Mouse (Mus musculus) cerebellum, postnatal 10 days (tissue): ENCODE measurements around the gene P2rx3.

ENCODE experiments used
- DNase-seq, 2 experiments: peaks; one replicate each; pipeline ENCODE4 v3.0.0; 2021; ENCODE audit warnings: mixed read lengths in 2 of 2

The P2rx3 gene

GRCm38 (mm10) chr2:84967318-84967991 lies 69.8 kb downstream of the P2rx3 start:
- no peak for DNase-seq

DNA sequence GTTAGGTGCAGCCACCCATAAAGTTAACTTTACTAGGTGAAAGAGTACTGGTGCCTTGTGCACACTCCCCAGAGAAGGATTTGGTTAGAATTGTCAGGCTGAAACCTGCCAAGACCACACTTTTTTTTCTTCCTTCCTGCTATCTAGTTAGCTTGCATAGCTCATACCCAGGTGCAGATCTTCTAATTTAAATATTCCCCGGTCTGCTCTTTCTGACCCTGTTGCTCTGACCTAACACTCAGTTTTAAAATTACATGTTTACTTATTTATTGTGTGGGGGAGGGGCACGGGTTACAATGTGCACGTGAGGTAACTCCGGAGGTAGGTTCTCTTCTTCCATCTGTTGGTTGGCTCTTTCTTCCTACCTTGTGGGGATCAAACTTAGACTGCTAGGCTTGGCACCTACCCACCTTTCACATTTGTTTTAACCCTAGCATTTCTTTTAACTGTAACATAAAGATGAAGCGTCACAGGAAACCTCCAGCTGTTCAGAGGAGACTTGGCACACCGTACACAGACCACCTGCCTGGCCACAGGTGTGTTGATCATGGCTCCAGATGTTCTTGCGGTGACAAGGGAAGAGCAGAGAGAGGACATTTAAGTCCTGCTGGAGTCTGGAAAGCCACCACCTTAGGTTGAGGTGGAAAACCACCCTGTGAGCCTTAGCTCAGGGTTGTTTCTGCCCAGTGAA lies 73.0 kb downstream of the P2rx3 start:
- no peak for DNase-seq

DNA sequence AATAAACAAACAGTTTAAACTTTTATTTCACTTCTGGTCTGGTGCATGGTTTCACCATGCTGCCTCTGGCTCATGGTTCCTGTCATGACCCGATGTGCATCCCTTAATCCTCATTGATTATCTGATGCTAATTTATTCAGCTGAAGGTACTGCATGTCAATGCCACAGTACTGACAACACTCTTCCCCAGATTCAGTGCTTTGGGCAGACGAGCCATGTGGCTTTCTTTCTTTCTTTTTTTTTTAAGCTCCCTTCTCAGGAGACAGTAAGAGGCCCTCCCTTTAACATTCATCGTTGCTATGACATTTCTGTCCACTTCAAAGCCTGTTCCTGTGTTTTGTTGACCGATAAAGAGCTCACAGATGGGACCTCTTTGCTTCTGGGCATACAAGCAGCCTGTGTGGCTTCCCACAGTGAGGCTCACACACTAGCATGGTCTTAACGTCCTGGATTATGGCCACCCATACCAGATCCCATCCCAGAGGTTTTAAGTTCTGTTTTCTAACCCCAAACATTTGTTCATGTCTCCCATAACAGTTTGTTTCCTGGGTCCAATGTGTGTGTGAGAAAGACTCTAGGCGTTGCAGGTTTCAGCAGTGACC lies 74.3 kb downstream of the P2rx3 start:
- peak in 1 of 2 experiments; percentile 10 for DNase-seq

GRCm38 (mm10) chr2:84961901-84962300 lies 75.4 kb downstream of the P2rx3 start:
- DNase-seq = no peak

- no peak for DNase-seq
Measured at GRCm38 (mm10) chr2:84961300-84961699, 76.0 kb downstream of the P2rx3 start.

- no peak for DNase-seq
Measured at GRCm38 (mm10) chr2:84958588-84959264, 78.5 kb downstream of the P2rx3 start.

DNA sequence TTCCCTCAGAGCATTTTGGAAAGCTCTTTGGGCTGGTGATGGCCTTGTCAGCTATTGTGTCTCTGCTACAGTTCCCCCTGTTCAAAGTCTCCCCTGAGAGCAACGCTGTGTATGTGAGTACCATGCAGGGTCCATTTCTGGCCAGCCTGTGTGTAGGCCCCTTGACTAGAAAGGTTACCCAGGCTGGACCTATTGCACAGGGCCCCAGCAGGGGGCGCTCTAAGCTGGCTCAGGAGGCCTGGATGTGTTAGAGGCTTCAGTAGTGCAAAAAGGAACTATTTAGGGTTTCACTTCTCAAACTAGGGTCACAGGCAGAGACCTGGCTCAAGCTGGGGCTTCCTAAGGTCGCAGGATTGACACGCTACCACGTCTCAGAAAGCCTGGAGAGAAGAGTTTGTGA lies 81.0 kb downstream of the P2rx3 start:
- DNase-seq = peak; percentile 58 to 61

DNA sequence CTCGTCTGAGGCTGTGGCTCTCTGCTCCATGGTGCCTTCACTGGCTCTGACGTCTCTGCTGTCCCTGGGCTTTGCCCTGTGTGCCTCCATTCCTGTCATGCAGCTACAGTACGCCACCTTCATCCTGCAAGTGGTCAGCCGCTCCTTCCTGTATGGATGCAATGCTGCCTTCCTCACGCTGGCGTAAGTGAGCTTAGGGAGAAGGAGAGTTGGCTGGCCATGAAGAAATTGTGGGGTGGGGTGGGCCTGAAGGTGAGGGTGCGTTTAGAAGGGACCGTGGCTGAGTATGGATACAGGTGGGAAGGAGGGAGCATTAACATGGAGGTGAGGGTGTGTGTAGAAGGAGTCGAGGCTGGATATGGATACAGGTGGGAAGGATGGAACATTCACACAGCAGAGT lies 81.8 kb downstream of the P2rx3 start:
- no peak for DNase-seq

GRCm38 (mm10) chr2:84952693-84953092 lies 84.6 kb downstream of the P2rx3 start:
- DNase-seq = no peak

DNA sequence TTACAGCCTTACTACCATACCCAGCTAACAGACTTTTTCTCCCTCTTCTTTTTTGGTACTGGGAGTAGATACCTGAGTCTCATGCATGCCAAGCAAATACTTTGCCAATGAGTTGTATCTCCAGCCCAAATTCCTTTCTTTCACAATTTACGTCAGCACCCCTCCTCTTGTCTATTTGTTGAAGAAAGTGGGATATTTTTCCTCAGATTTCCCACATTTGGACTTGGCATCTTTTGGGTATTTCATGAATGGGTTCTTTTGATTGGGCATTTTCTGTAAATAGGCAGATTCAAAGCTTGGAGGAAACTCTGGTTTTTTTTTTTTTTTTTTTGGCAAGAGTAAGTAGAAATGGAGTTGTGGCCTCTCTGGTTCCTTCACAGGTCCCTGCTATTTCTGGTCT lies 85.0 kb downstream of the P2rx3 start:
- no peak for DNase-seq

DNA sequence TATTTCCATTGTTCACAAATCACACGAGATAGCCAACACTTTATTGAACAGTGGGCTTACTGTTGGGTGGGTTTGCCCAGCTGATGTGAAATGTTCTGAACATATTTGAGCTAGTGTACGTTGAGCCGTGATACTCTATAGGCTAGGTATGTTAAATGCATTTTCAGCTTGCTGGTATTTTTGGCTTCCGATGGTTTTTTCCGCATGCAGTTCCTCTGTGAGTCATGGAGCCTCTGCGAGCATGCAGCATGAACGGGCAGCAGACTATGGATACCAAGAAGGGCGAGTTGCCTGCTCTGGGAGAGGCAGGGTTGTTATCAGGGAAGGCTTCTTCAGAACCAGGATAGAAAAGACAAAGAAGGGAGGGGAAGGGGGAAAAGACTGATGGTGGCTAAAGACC lies 86.2 kb downstream of the P2rx3 start:
- no peak for DNase-seq

GRCm38 (mm10) chr2:84948721-84949120 lies 88.5 kb downstream of the P2rx3 start:
- no peak for DNase-seq
